Mouse (Mus musculus) T-cell, adult 2 months (primary cell): ENCODE results near the gene Slc35f1.
"Not testable (repeated sequence)": the region's sequence is repeated elsewhere in the genome, so short reads cannot be mapped to it uniquely, and the experiment has no call there.

Source experiments
- DNase-seq: peaks from one replicate; pipeline ENCODE4 v3.0.0; 2022; ENCODE audit warnings: low spot score

Gene Slc35f1

DNA sequence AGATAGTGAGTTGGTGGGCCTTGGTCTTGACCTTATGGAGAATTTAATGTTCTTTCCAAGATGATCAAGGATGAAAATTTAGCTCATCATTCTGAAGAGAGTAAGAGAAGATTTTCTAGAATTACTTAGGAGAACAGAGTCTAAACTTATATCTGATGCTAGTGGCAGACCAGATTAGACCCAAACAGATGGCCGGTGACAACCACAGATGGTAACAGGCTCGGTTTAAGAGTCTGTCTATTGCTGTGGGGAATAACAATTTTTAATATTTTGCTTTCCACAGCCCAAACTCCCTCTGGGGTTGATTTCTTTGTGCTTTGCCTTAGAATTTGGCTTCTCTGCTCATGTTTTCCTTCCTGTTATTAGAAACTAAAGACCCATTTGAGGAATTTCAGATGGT, 96.7 kb downstream of the Slc35f1 start:
- DNase-seq, result no peak

DNA sequence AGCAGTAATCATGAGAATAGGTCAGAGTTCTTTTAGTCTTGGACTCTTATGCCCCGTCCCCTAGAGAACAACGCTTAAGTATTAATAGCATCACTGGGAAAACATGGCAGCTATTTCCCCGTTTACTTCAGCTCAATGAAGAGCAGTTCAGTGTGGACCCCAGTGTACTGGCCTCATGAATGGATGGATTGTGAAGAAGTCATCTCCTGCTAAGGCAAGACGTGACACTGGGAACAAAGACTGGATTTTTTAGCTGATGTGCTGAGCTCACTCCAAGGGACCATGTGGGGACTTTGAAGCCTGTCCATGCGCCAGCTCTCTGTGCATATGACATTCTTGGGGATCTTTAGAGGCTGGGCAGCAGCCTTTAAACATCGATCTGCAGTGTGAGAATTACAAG, 101.2 kb downstream of the Slc35f1 start:
- DNase-seq, result no peak

DNA sequence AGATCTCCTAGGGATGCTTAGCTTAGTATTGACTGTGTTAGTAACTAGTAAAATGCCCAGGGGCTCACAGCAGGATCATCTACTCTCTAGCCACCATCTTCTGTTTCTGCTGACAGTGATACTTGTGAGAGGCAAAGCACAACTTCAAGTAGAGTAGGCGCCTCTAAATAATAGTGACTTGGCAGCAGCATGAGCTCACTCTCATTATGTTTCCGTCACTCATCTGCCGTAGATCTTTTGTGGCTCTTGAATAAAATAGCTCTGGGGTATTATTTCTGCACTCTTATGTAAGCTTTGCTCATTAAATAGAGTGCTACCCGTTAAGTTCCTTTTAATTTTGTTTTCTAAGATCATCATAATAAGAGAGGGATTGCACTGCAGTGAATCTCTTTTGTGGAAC, 107.1 kb downstream of the Slc35f1 start:
- no peak for DNase-seq

DNA sequence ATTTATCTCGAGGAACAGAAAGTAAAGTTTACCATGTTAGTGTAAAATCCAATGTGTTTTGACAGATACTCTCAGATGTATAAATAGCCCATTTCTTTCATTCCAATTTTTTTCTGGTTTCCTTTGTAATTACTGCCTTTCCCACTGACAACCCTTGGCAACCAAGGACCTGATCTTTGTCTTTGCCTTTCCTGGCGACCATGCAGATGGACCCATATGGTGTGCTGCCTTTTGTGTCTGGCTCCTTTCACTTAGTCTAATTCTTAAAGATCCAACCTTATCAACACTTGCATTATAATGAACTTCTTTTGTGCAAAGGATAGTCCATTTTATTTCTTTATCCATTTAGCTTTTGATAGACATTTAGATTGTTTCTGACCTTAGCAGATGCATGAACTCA, 117.5 kb downstream of the Slc35f1 start:
- no peak for DNase-seq

DNA sequence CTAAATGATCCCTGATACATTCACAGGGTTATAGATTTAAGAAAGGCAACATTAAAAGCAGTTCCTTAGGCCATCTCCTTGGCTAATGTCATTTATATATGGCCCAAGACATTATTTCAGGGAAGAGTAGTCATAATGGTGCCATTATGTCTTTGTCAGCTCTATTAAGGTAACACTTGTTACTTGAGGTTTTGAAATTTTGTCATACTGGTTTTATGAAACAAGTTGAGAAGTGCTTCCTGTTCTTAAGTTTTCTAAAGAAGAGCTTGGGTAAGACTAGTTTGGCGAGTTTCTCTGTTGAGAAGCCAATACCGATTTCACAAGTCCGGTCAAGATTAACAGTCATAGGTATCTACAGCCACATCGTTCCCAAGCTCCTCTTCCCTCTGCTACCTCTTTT, 122.5 kb downstream of the Slc35f1 start:
- DNase-seq, result no peak

DNA sequence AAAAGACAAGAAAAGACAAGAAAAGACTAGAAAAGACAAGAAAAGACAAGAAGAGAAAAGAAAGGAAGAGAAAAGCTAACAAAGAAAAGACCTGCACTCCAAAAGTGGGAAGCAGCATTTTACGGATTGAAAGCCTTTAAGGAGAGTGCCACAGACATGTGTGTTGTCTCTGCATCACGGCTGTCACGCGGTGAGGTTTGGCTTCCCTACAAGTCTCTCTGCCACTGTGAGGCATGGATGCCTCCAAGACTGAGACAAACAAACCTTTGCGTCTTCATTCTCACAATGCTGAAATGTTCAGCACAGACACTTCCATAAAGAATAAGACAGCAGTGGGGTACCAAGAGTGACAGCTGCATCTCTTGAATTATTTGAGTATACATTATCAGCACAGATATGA, 124.0 kb downstream of the Slc35f1 start:
- DNase-seq, result no peak

DNA sequence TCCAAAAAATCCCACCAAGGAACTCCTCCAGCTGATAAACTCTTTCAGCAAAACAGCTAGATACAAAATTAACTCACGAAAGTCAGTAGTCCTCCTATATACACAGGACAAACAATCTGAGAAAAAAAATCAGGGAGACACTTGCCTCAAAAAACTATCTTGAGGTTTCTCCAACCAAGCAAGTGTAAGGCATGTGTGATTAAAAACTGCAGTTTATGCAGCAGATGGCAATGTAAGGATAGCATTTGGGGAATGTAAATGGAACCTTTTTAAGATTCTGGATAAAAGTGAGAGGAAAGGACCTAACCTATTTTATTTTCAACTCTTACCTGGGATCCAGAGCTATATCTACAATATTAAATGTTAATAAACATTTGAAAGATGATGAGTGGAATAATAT, 129.3 kb downstream of the Slc35f1 start:
- DNase-seq, result no peak

DNA sequence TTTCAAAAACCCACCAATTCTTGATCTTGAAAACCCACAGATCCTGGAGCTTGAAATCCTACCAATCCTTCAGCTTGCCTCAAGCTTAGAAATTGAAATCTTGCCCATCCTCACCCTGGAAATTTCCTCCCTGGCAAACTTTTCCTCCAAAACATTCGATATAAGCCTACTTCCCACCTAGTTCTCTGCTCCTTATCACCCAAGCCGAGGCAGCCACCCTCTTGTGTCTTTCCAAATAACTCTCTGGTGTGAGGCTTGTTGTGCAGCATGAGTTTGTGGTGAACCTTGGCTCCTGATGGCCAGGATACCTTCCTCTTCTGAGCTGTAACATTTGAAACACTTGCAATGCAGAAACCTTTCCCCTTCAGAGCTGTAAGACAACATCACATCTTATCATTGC, 132.6 kb downstream of the Slc35f1 start:
- no peak for DNase-seq

DNA sequence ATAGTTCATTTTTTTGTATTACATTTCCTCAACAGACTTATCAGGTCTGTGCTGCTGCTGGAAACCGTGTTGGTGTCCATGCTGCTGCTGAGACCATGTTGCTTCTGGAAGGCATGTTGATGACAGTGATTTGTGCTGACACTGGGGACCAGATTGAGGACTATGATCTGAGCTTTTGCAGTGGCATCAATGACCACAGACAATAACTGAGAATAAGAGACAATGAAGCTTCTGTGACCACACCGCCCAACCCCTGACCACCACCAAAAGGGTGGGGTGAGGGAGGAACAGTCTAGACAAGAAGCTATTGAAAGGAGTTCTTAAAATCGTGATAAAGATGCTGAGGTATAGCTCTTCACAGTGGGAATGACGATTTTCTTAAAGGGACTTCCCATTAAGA, 135.4 kb downstream of the Slc35f1 start:
- DNase-seq, result no peak

DNA sequence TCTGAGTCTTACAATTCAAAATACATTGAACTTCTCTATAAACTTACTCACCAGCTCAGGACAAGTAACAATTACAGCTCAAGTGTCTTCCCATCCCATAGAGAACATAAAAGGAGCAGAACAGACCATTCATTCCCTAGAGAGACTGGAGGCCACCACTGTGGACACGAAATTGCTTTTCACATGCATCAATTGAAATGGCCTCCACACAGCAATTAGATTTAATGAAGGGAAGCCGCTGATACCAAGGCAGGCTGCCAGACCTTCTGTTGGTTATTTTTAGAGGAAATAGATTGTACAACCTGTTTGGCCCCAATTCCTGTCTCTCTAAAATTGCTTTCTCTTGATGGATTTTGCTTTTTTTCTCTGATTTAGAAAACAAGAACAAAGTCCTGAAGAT, 150.5 kb downstream of the Slc35f1 start:
- DNase-seq, result no peak

DNA sequence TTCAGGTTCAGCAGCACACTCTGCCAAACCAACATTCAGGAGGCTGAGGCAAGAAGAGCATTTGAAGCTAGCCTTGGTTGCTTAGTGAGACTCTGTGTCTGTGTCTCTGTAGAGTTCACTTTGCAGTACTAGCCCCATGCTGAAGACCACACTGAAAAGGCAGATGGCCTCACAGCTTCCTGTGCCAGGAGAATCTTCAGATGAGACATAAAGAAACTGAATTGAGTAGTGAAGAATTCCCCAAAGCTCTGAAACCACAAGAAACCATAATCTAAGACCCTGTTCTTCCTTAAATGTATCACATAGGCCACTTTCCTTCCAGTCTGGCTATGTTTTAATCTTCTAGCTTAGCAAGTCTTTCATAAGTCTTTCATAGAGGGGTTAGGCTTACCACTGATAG, 161.7 kb downstream of the Slc35f1 start:
- no peak for DNase-seq

DNA sequence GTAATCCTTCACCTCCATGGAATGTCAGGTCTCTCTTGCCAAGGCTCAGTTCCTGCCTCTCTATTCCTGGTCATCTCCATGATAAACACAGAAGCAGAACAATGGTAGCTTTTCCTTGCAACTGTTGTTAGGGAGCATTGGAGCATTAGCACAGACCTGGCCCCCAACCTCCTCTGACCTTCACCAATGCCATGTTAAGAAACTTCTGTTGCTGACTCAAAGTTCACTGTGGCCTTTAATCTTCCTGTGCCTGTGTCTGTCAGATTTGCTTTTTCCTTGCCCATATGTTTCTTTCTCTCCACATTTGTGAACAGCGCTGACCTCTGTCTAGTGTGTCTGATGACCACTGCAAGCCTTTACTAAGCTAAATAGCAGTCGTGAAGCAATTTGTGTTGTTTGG, 170.5 kb downstream of the Slc35f1 start:
- DNase-seq, result no peak

DNA sequence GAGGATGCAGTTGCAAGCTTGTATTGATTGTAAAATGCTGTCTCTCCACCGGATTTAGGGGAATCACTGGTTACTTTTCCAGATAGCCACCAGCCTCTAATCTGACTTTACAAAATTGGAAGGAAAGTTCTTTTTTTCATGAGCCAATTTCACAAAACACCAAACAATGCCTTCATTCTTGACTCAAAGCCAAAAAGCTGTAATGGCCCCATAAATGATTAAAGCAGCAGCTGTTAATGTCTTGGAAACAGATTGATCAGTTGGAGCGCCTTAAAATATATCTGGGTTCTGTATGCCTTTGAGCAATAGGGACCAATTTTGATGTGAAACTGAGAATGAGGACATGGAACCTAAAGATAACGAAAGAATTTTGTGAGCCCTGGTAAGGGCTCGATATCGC, 174.6 kb downstream of the Slc35f1 start:
- no peak for DNase-seq

DNA sequence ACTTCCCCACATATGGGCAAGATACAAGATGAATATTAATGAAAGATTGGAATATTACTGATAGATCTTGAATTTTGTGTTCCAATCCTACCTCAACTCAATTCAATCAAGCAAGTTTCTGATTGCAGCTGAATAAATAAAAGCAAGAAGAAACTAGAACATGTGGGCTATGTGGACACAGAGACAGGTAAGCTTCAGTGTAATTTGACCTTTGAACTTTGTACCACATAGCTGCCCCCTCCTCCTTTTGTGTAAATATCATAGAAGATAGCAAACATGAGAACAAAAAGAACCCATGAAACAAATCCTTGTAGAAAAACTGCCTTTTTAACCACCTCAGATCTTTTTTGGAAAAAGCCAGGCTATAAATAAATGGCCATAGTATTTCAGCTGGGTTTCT, 180.8 kb downstream of the Slc35f1 start:
- DNase-seq, result no peak

DNA sequence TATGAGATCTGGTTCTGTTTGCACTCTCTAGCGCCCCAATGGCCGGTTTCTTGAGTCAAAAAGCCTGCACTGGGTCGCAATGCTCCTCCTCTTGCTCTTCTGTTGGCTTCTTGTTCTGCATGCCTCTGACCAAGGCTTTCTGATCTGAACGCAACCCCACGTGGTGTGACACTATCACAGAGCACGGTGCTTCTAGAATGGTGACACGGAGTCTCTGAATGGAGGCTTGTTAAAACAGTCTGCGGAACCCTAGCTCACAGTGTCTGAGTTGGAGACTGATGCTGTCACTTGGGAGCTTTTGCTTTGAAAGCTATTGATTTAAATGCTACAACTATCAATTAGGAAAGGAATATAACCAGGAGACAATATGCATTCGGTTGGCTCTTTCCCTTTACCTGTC, 183.8 kb downstream of the Slc35f1 start:
- no peak for DNase-seq

DNA sequence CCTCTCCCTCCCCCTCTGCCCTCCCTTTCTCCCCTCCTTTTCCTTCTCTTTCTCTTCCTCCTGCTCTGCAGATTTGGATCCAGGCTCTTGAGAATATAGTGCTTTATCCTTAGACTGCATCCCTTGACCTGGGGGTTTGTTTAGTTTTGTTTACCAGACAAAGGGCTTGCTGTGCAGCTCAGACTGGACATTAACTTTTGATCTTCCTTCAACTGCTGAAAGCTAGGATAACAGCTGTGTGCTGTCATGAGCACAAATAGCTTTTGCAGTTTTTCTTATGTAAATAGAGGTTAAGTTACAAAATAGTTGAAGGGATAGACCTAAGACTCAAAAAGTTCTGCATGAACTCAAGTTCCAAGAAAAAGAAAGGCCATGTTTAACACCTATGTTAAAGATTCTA, 184.4 kb downstream of the Slc35f1 start:
- DNase-seq, result no peak

DNA sequence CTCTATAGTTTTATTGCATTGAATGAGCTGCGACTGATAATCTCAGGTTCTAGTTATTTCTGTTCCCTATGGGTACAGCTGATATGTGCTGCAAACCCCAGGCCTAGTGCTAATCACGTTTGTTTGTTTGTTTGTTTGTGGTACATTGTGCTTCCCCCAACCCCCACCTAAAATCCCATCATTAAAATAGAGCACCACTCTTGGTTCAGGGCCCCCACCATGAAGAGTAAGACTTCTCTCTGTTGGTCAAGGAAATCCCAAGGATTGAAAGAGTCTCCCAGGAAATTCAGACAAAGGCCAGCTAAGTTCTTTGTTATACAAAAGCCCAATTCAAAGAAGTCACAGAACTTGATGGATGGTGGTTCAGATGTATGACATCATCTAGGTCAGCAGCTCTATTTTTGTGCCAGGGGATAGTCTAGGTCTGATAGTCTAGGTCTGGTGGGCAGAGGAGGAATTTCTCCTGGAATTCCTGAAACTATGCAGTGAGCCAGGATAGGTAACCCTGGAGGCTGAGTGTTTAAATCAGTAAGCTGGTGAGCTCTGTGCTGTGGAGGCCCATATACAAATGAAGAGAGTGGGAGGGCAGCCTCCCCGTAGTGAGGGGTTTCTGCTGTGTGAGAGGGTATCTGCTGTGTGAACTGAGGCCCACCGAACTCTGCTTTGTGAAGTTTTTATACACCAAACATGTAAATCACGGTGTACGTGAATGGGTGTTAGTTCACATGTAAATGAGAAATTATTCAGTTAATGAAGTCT, 187.1 kb downstream of the Slc35f1 start:
- no peak for DNase-seq

DNA sequence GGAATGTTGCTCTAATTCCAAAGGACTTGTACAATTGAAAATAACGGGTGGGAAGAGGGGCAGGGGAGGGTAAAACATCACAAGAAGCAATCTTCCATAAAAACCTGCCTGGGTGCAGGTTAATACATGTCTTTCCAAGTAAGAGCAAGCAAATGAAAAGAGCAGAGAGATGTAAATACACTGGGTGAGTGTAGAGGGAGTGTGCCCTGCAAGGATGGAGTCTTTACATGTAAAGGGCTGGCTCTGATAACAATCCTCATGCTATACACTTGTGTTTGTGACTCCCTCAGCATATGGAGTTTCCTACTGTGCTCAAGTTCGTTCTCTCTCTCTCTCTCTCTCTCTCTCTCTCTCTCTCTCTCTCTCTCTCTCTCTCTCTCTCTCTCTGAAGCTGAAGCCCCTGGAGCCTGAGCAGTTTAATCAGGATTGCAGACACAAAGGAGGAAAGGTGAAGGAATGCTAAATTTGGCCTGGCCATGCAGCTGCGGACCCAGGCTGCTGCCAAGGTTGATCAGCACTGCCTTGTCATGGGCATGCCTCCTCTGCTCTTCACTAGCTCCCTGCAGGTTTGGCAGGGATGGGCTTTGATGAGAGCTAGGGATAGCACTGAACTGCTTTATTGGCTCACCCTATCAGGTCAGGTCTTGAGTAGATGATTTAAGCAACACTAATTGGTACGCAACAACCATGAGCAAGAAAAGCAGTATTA, 187.9 kb downstream of the Slc35f1 start:
- no peak for DNase-seq

DNA sequence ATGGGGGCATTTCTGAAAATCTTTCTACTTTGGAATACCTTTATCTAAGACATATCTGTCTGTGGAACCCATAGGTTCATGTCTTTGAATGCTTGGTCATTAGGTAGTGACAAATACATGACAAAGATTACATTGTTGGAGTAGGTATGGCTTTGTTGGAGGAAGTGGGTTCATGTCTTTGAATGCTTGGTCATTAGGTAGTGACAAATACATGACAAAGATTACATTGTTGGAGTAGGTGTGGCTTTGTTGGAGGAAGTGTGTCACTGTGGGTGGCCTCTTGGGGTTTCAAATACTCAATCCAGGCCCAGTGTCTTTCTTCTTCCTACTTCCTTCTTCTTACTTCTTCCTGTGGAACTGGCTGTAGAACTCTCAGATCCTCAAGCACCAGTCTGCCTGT, 206.4 kb downstream of the Slc35f1 start:
- DNase-seq, result not testable (repeated sequence)

DNA sequence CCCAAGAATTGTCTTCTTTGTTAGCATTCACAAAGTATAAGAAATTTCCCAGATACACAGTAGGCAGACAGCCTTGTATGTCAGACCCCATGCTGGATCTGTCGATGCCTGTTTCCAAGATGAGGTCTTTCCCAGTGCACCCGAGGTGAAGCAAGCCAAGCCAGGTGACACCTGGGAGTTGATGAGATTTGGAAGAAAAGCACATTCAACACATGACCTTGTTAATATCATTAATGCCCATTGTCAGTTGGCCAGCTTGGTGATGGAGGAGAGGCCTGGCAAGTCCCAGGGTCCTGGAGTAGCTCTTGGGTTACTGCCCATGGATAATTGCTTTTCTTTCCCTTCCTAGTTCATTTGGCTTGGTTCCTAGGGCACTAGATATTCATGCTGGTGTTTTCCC, 214.6 kb downstream of the Slc35f1 start:
- DNase-seq, result no peak

DNA sequence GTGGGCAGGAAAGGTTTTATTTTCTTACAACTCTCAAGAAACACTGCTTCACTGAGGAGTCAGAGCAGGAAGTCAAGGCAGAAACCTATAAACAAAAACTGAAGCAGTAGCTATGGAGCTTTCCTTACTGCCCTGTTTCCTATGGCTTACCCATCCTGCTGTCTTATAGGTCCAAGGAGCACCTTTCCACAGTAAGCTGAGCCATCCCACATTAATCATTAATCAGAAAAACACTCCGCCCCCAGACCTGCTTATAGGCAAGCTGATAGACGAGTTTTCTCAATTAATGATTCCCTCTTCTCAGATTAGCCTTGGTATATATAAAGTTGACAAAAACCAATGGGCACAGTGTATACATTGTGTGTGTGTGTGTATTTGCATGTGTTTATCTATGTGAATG, 221.4 kb downstream of the Slc35f1 start:
- DNase-seq, result no peak

DNA sequence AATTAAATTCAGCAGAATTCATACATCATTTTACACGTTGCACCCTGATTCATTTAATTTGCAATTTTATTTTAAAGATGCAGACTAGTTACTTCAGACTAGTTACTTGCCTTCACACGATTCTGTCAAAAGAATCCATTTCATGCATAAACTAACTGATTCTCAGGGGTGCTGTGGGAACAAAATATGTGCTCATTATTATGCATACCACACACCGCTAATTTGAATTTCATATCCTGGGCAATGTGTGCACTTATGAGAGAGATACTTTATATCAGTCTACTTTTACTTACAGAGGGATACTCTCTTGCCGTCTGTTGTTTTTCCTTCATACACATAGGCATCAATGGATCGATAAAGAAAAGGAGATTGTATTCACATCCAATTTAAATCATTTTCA, 228.4 kb downstream of the Slc35f1 start:
- no peak for DNase-seq

DNA sequence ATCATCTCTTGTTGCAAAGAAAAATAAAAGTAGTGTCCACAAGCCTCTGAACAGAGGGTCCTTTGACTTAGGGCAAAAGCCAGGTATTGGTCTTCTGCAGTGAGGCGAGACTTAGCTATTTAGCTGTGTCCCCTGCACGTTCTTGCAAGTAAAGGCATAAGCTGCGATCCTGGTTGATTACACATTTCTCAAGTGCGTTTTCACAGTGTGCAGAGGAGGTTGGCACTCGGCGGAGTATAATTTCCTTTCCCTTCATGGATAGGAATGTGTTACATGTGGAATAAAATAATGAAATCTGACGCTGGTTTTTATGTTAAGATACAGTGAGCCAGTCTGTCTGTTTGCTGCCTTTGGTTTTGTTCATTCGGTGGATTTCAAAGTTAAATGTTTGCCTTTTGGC, 232.8 kb downstream of the Slc35f1 start:
- DNase-seq, result no peak

DNA sequence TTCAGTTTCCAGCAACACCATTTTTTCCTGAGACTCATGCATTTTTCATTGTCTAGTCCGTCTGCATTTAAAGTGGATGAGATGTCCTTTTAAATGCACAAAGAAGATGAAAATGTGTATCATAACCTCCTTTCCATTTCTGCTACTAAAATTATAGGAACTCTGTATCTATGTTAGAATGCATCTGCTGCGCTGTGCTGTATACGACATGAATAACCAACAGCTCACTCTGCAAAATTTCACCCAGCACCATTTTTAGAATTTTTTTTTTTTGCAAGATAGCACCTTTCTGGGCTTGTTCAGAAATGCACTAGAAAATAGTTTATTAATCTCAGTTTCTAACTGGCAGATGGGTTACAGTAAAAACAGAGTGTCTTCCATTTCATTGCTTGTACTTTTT, 236.0 kb downstream of the Slc35f1 start:
- no peak for DNase-seq
